Mouse (Mus musculus): ENCODE data around the gene Lmbr1l. TPM values are rescaled to one million over a fixed set of nuclear protein-coding genes. Genes with fewer than 3 reads are reported as not detected.

The Lmbr1l gene
- polyA plus RNA-seq, 1 experiment from 2014 or later: 22.3 TPM

GRCm38 (mm10) chr15:98868346-98869063 lies 49.5 kb downstream of the Lmbr1l start:
- H3K27ac ChIP-seq: peak overlapping the region; percentile 35; the same call in 1 of the 2 replicates

GRCm38 (mm10) chr15:98867321-98867720 lies 50.7 kb downstream of the Lmbr1l start:
- H3K36me3 ChIP-seq: peaks cover 62% of the 10 kb centered on the region
- peaks cover 38% of the 10 kb centered on the region for H3K4me1 ChIP-seq (replicated peaks)
- no peak for DNase-seq (ENCODE audit: low spot score)
- H3K27ac ChIP-seq: no peak overlapping the region
- peak overlapping the region; percentile 99; the same call in 1 of the 2 replicates for H3K4me3 ChIP-seq
- 80% methylated on average over 6 of the region's 6 CpGs for WGBS
- H3K9me3 ChIP-seq: no peaks in the 10 kb centered on the region
- H3K27me3 ChIP-seq (ENCODE audit: insufficient read depth, poor library complexity, severe bottlenecking): no peaks in the 10 kb centered on the region

More at GRCm38 (mm10) chr15:98868346-98869063, 49.5 kb downstream of the Lmbr1l start:
- H3K27me3 ChIP-seq (ENCODE audit: insufficient read depth, poor library complexity, severe bottlenecking): no peaks in the 10 kb centered on the region
- no peak for DNase-seq (ENCODE audit: low spot score)
- peak overlapping the region; percentile 99 for H3K4me3 ChIP-seq
- 46% methylated on average over 11 of the region's 11 CpGs for WGBS
- peaks cover 48% of the 10 kb centered on the region for H3K4me1 ChIP-seq (replicated peaks)
- no peaks in the 10 kb centered on the region for H3K9me3 ChIP-seq
- H3K36me3 ChIP-seq: peaks cover 50% of the 10 kb centered on the region

DNA sequence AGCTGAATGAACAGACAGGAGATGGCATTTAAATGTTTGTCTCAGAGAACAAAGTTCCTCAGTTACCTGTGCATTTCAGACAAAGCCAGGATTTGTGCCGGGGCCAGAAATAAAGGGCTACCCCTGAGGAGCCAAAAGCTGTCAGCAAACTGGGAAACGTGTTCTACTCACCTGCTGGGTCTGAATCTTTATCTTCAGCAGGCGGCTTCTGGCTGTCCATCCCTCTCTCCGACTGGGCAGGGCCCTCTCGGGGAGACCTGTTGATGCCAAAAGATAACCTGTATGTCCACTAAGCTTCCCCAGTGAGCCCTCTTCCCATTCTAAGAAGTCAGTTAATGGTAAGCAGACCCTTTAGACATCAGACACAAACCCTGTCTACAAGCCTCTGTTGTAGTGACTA lies 51.5 kb downstream of the Lmbr1l start:
- H3K27ac ChIP-seq: no peak overlapping the region
- H3K4me3 ChIP-seq: 0 out of 2 replicates have a peak overlapping the region, but pooled peaks have one; percentile 99
- no peak for DNase-seq (ENCODE audit: low spot score)
- peaks cover 70% of the 10 kb centered on the region for H3K36me3 ChIP-seq
- WGBS: 90% methylated on average over 5 of the region's 5 CpGs
- peaks cover 42% of the 10 kb centered on the region for H3K4me1 ChIP-seq (replicated peaks)
- no peaks in the 10 kb centered on the region for H3K9me3 ChIP-seq
- H3K27me3 ChIP-seq (ENCODE audit: insufficient read depth, poor library complexity, severe bottlenecking): no peaks in the 10 kb centered on the region

- no peaks in the 10 kb centered on the region for H3K27me3 ChIP-seq (ENCODE audit: insufficient read depth, poor library complexity, severe bottlenecking)
- H3K9me3 ChIP-seq: no peaks in the 10 kb centered on the region
- H3K4me1 ChIP-seq (replicated peaks): peaks cover 42% of the 10 kb centered on the region
- WGBS: 97% methylated on average over 8 of the region's 8 CpGs
- H3K36me3 ChIP-seq: peaks cover 78% of the 10 kb centered on the region
- DNase-seq (ENCODE audit: low spot score): no peak
- no peak overlapping the region for H3K4me3 ChIP-seq
- H3K27ac ChIP-seq: no peak overlapping the region
Observed at GRCm38 (mm10) chr15:98865771-98866170, 52.3 kb downstream of the Lmbr1l start.

GRCm38 (mm10) chr15:98864951-98865350 lies 53.1 kb downstream of the Lmbr1l start:
- WGBS: 94% methylated on average over 6 of the region's 6 CpGs
- peaks cover 86% of the 10 kb centered on the region for H3K36me3 ChIP-seq
- no peak overlapping the region for H3K4me3 ChIP-seq

DNA sequence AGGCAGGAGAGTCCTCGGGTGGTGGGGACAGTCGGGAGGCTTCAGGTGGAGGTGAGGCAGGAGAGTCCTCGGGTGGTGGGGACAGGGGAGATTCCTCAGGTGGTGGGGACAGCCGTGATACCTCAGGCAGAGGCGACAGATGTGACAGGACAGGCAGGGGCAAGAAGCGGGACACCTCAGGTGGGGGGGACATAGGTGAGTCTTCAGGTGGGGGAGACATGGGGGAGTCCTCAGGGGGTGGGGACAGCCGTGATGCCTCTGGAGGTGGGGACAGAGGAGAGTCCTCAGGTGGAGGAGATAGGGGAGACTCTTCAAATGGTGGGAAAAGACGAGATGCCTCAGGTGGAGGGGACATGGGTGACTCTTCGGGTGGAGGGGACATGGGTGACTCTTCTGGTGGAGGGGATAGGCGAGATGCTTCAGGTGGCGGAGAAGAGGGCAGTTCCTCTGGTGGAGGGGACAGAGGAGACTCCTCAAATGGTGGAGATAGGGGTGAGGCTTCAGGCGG lies 54.5 kb downstream of the Lmbr1l start:
- H3K4me3 ChIP-seq: no peak overlapping the region
- H3K27ac ChIP-seq: no peak overlapping the region
- peaks cover 20% of the 10 kb centered on the region for H3K4me1 ChIP-seq (replicated peaks)
- no peaks in the 10 kb centered on the region for H3K27me3 ChIP-seq (ENCODE audit: insufficient read depth, poor library complexity, severe bottlenecking)
- peaks cover 93% of the 10 kb centered on the region for H3K36me3 ChIP-seq
- DNase-seq (ENCODE audit: low spot score): no peak
- WGBS: 93% methylated on average over 12 of the region's 12 CpGs
- no peaks in the 10 kb centered on the region for H3K9me3 ChIP-seq

More at GRCm38 (mm10) chr15:98864951-98865350, 53.1 kb downstream of the Lmbr1l start:
- Histone ChIP-seq H3K9me3 (no peaks in the 10 kb centered on the region), H3K4me1 (replicated peaks) (peaks cover 34% of the 10 kb centered on the region), H3K27me3 (ENCODE audit: insufficient read depth, poor library complexity, severe bottlenecking) (no peaks in the 10 kb centered on the region), H3K27ac (no peak overlapping the region)
- no peak for DNase-seq (ENCODE audit: low spot score)

GRCm38 (mm10) chr15:98861701-98862410 lies 56.2 kb downstream of the Lmbr1l start:
- WGBS: 85% methylated on average over 21 of the region's 21 CpGs
- Histone ChIP-seq H3K27me3 (ENCODE audit: insufficient read depth, poor library complexity, severe bottlenecking) (no peaks in the 10 kb centered on the region), H3K27ac (no peak overlapping the region), H3K4me1 (replicated peaks) (0 out of 2 replicates have a peak, but pooled peaks cover 5% of the 10 kb centered on the region), H3K4me3 (no peak overlapping the region), H3K9me3 (no peaks in the 10 kb centered on the region), H3K36me3 (peaks cover 100% of the 10 kb centered on the region)
- DNase-seq (ENCODE audit: low spot score): no peak

GRCm38 (mm10) chr15:98860921-98861320 lies 57.1 kb downstream of the Lmbr1l start:
- H3K4me1 ChIP-seq (replicated peaks): 0 out of 2 replicates have a peak, but pooled peaks cover 5% of the 10 kb centered on the region
- WGBS: 95% methylated on average over 18 of the region's 18 CpGs
- H3K27ac ChIP-seq: no peak overlapping the region
- peaks cover 100% of the 10 kb centered on the region for H3K36me3 ChIP-seq
- no peak for DNase-seq (ENCODE audit: low spot score)
- no peaks in the 10 kb centered on the region for H3K9me3 ChIP-seq
- H3K4me3 ChIP-seq: no peak overlapping the region
- H3K27me3 ChIP-seq (ENCODE audit: insufficient read depth, poor library complexity, severe bottlenecking): no peaks in the 10 kb centered on the region

DNA sequence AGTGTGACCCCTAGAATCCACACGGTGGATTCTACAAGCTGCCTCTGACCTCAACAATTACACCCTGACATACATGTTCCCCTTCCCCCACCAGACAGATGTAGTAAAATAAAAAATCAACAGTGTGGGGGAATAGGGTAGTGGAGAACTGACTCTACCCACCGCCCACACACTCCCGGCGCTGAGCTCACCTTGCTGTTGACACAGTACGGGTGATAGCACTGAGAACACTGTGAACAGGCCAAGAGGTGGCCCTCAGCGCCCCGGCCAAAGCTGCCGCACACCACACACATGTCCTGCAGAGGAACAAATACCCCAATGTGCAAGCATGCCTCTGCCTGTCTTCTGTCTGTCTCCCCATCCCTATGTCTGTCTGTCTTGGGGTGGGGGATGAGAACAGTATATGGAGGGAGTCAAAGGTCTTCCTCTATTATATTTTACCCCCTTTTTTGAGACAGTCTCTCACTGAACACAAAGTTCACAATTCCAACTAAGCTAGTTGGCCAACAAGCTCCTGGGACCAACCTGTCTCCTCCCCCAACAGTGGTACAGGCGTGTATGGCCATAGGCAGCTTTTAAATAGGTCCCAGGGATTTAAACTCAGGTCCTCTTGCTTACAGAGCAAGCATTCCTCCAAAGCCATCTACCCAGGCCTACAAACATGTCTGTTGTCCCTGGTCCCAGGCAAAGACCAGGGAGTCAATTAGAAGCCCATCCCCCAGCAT lies 58.5 kb downstream of the Lmbr1l start:
- 0 out of 2 replicates have a peak, but pooled peaks cover 5% of the 10 kb centered on the region for H3K4me1 ChIP-seq (replicated peaks)
- peaks cover 100% of the 10 kb centered on the region for H3K36me3 ChIP-seq

GRCm38 (mm10) chr15:98854214-98854613 lies 63.8 kb downstream of the Lmbr1l start:
- no peak overlapping the region for H3K4me3 ChIP-seq
- no peaks in the 10 kb centered on the region for H3K4me1 ChIP-seq (replicated peaks)
- H3K9me3 ChIP-seq: no peaks in the 10 kb centered on the region
- WGBS: 94% methylated on average over 16 of the region's 16 CpGs
- no peak for DNase-seq (ENCODE audit: low spot score)
- H3K27ac ChIP-seq: no peak overlapping the region
- peaks cover 100% of the 10 kb centered on the region for H3K36me3 ChIP-seq
- H3K27me3 ChIP-seq (ENCODE audit: insufficient read depth, poor library complexity, severe bottlenecking): no peaks in the 10 kb centered on the region

More for the DNA sequence above, 58.5 kb downstream of the Lmbr1l start:
- Histone ChIP-seq H3K4me3 (no peak overlapping the region), H3K27me3 (ENCODE audit: insufficient read depth, poor library complexity, severe bottlenecking) (no peaks in the 10 kb centered on the region), H3K27ac (no peak overlapping the region), H3K9me3 (no peaks in the 10 kb centered on the region)
- WGBS: 86% methylated on average over 9 of the region's 9 CpGs
- DNase-seq (ENCODE audit: low spot score): no peak
